Comparison of ENCODE assay signal across 28 mouse cellular contexts in genomic region chr5:88697291-88697690, GRCm38 (mm10). TPM values are rescaled to one million over a fixed set of nuclear protein-coding genes. Genes with fewer than 3 reads are reported as not detected.
DNase-seq lines count a peak whose midpoint lies in the region; ATAC-seq and TF ChIP-seq lines count a peak whose summit lies in the region.
"Had no signal": no experiment of that assay in that cellular context is flagged by ENCODE, and none has a peak within 500 bp of the region (broad histone marks: within the 10 kb centered on the region; RNA-seq: fewer than 3 reads in every experiment).

No protein-coding gene starts in this region.

- no peak overlapping the region for H3K4me3 ChIP-seq in forebrain, embryonic 11.5 days (ENCODE audit: low read depth, low read length)
- no peak overlapping the region for H3K4me3 ChIP-seq in forebrain, embryonic 10.5 days
- no peak overlapping the region for H3K4me3 ChIP-seq in hindbrain, postnatal 0 days (ENCODE audit: low read length)
- H3K4me3 ChIP-seq in hindbrain, embryonic 12.5 days, result no peak overlapping the region
- H3K4me3 ChIP-seq in forebrain, embryonic 14.5 days (ENCODE audit: low read depth, low read length), result no peak overlapping the region
- H3K4me3 ChIP-seq: erythroblast, embryonic 14.5 days; heart, adult 2 months; heart, embryonic 13.5 days; neural tube, embryonic 15.5 days had no signal

- H3K4me1 ChIP-seq in forebrain, embryonic 11.5 days (replicated peaks; ENCODE audit: control insufficient read depth, insufficient read depth, low read length), result no peaks in the 10 kb centered on the region
- no peaks in the 10 kb centered on the region for H3K4me1 ChIP-seq in forebrain, embryonic 10.5 days
- no peaks in the 10 kb centered on the region for H3K4me1 ChIP-seq in hindbrain, postnatal 0 days (ENCODE audit: insufficient read depth, low read length)
- H3K4me1 ChIP-seq in hindbrain, embryonic 12.5 days, result no peaks in the 10 kb centered on the region
- no peaks in the 10 kb centered on the region for H3K4me1 ChIP-seq in forebrain, embryonic 14.5 days (ENCODE audit: control insufficient read depth, insufficient read depth, low read length)
- H3K4me1 ChIP-seq: heart, embryonic 13.5 days; neural tube, embryonic 15.5 days had no signal

- ATAC-seq in forebrain, embryonic 11.5 days (replicated peaks; ENCODE audit: low FRiP score), result peak; percentile 33; the same call in 1 of the 2 replicates
- no peak for ATAC-seq in hindbrain, postnatal 0 days
- no peak for ATAC-seq in hindbrain, embryonic 12.5 days (ENCODE audit: low FRiP score)
- peak; percentile 86 for ATAC-seq in forebrain, embryonic 14.5 days
- ATAC-seq: intestine, embryonic 16.5 days had no signal

- 87% methylated on average over 5 of the region's 5 CpGs for WGBS in forebrain, embryonic 11.5 days
- WGBS in forebrain, embryonic 10.5 days, result 87% methylated on average over 5 of the region's 5 CpGs
- 52% methylated on average over 5 of the region's 5 CpGs for WGBS in hindbrain, postnatal 0 days
- WGBS in hindbrain, embryonic 12.5 days, result 66% methylated on average over 5 of the region's 5 CpGs
- WGBS in forebrain, embryonic 14.5 days, result 65% methylated on average over 5 of the region's 5 CpGs

- no peak overlapping the region for H3K27ac ChIP-seq in forebrain, embryonic 11.5 days (ENCODE audit: low read depth, low read length)
- no peak overlapping the region for H3K27ac ChIP-seq in forebrain, embryonic 10.5 days
- H3K27ac ChIP-seq in hindbrain, postnatal 0 days, result no peak overlapping the region
- H3K27ac ChIP-seq in hindbrain, embryonic 12.5 days, result no peak overlapping the region
- no peak overlapping the region for H3K27ac ChIP-seq in forebrain, embryonic 14.5 days (ENCODE audit: low read depth, low read length)
- H3K27ac ChIP-seq: heart, adult 2 months; heart, embryonic 13.5 days; liver, embryonic 14.5 days; macrophage; neural tube, embryonic 15.5 days had no signal

- no peak overlapping the region for H3K9ac ChIP-seq in forebrain, embryonic 11.5 days (ENCODE audit: low read length)
- no peak overlapping the region for H3K9ac ChIP-seq in hindbrain, postnatal 0 days (replicated peaks; ENCODE audit: low read length)
- no peak overlapping the region for H3K9ac ChIP-seq in hindbrain, embryonic 12.5 days
- no peak overlapping the region for H3K9ac ChIP-seq in forebrain, embryonic 14.5 days (ENCODE audit: low read length)
- H3K9ac ChIP-seq: heart, embryonic 13.5 days; liver, embryonic 14.5 days; neural tube, embryonic 15.5 days had no signal

- no peak overlapping the region for H3K4me2 ChIP-seq in forebrain, embryonic 11.5 days (ENCODE audit: low read depth, low read length, severe bottlenecking)
- H3K4me2 ChIP-seq in hindbrain, postnatal 0 days (ENCODE audit: low read depth, low read length), result no peak overlapping the region
- H3K4me2 ChIP-seq in hindbrain, embryonic 12.5 days (replicated peaks), result no peak overlapping the region
- H3K4me2 ChIP-seq in forebrain, embryonic 14.5 days (ENCODE audit: low read length), result no peak overlapping the region
- H3K4me2 ChIP-seq: heart, embryonic 13.5 days; neural tube, embryonic 15.5 days had no signal

- H3K9me3 ChIP-seq in forebrain, embryonic 11.5 days (ENCODE audit: control insufficient read depth, low read length), result no peaks in the 10 kb centered on the region
- H3K9me3 ChIP-seq in forebrain, embryonic 10.5 days, result no peaks in the 10 kb centered on the region
- H3K9me3 ChIP-seq in hindbrain, postnatal 0 days (ENCODE audit: low read length), result no peaks in the 10 kb centered on the region
- H3K9me3 ChIP-seq in hindbrain, embryonic 12.5 days (replicated peaks), result no peaks in the 10 kb centered on the region
- no peaks in the 10 kb centered on the region for H3K9me3 ChIP-seq in forebrain, embryonic 14.5 days (replicated peaks; ENCODE audit: control insufficient read depth, low read length)
- H3K9me3 ChIP-seq: heart, embryonic 13.5 days; neural tube, embryonic 15.5 days had no signal

- no peak for DNase-seq in forebrain, embryonic 11.5 days (ENCODE audit: low spot score)
- DNase-seq in forebrain, embryonic 10.5 days (ENCODE audit: extremely low spot score, low spot score), result no peak
- peak; percentile 3 for DNase-seq in hindbrain, postnatal 0 days (ENCODE audit: low spot score)
- peak; percentile 57 for DNase-seq in forebrain, embryonic 14.5 days (ENCODE audit: low spot score)
- DNase-seq in left cerebral cortex, adult 11 months (ENCODE audit: low spot score), result no peak
- DNase-seq: adrenal gland, adult 2 months; adrenal gland, postnatal 36 days; B cell, adult 2 months; cerebellum, adult 8-10 months; embryo, embryonic 11 days; gastrocnemius, postnatal 25 days; heart, adult 2 months; heart, postnatal 10 days; kidney, adult 9 months; kidney, postnatal 10 days; liver; lung, adult 2 months; lung, postnatal 10 days; midbrain, embryonic 14.5 days; retina, postnatal 1 day; right cerebral cortex, postnatal 14 days had no signal

- H3K27me3 ChIP-seq in forebrain, embryonic 11.5 days (ENCODE audit: control insufficient read depth, insufficient read depth, low read length), result no peaks in the 10 kb centered on the region
- H3K27me3 ChIP-seq in forebrain, embryonic 10.5 days (ENCODE audit: poor library complexity, severe bottlenecking), result no peaks in the 10 kb centered on the region
- no peaks in the 10 kb centered on the region for H3K27me3 ChIP-seq in hindbrain, postnatal 0 days (ENCODE audit: insufficient read depth, low read length)
- no peaks in the 10 kb centered on the region for H3K27me3 ChIP-seq in hindbrain, embryonic 12.5 days
- H3K27me3 ChIP-seq in forebrain, embryonic 14.5 days (replicated peaks; ENCODE audit: control insufficient read depth, insufficient read depth, low read length), result no peaks in the 10 kb centered on the region
- H3K27me3 ChIP-seq: heart, embryonic 13.5 days; neural tube, embryonic 15.5 days had no signal

- no peaks in the 10 kb centered on the region for H3K36me3 ChIP-seq in forebrain, embryonic 11.5 days (ENCODE audit: control insufficient read depth, insufficient read depth, low read length)
- no peaks in the 10 kb centered on the region for H3K36me3 ChIP-seq in forebrain, embryonic 10.5 days (replicated peaks)
- no peaks in the 10 kb centered on the region for H3K36me3 ChIP-seq in hindbrain, postnatal 0 days (ENCODE audit: insufficient read depth, low read length)
- no peaks in the 10 kb centered on the region for H3K36me3 ChIP-seq in hindbrain, embryonic 12.5 days
- H3K36me3 ChIP-seq in forebrain, embryonic 14.5 days (ENCODE audit: control insufficient read depth, insufficient read depth, low read length), result no peaks in the 10 kb centered on the region
- H3K36me3 ChIP-seq: heart, embryonic 13.5 days; neural tube, embryonic 15.5 days had no signal

- TF ChIP-seq CTCF in hindbrain, postnatal 0 days (IDR thresholded peaks at IDR 0.05; ENCODE audit: low read depth), result no peak

RNA-seq across cellular contexts. Expression of gene Grsf1, which starts 21.3 kb away (rescaled TPM):
- 101 and 108 TPM in 2 replicates for polyA plus RNA-seq in forebrain, embryonic 11.5 days (2014; fragmentation: Nextera tagmentation; extraction: Ambion mirVana)
- polyA plus RNA-seq in forebrain, embryonic 10.5 days (2016; fragmentation: Nextera tagmentation; extraction: Ambion mirVana), result 79.7 and 82.4 TPM in 2 replicates
- 39.9 and 48.8 TPM in 2 replicates for total RNA-seq in hindbrain, postnatal 0 days (2014; rRNA removed)
- 60.7 and 61.8 TPM in 2 replicates for polyA plus RNA-seq in hindbrain, postnatal 0 days (2015; fragmentation: Nextera tagmentation; extraction: Ambion mirVana)
- 88.6 and 88.9 TPM in 2 replicates for polyA plus RNA-seq in hindbrain, embryonic 12.5 days (2016; fragmentation: Nextera tagmentation; extraction: Ambion mirVana)
- 74.5 and 79.5 TPM in 2 replicates for polyA plus RNA-seq in forebrain, embryonic 14.5 days (2014; fragmentation: Nextera tagmentation; extraction: Ambion mirVana)

RNA-seq across cellular contexts. Expression of gene Mob1b, which starts 23.4 kb away (rescaled TPM):
- polyA plus RNA-seq in forebrain, embryonic 11.5 days (2014; fragmentation: Nextera tagmentation; extraction: Ambion mirVana), result 19.8 and 22.6 TPM in 2 replicates
- polyA plus RNA-seq in forebrain, embryonic 10.5 days (2016; fragmentation: Nextera tagmentation; extraction: Ambion mirVana), result 14.1 and 14.9 TPM in 2 replicates
- total RNA-seq in hindbrain, postnatal 0 days (2014; rRNA removed), result 10.5 and 12.2 TPM in 2 replicates
- polyA plus RNA-seq in hindbrain, postnatal 0 days (2015; fragmentation: Nextera tagmentation; extraction: Ambion mirVana), result 7.8 and 8.5 TPM in 2 replicates
- polyA plus RNA-seq in hindbrain, embryonic 12.5 days (2016; fragmentation: Nextera tagmentation; extraction: Ambion mirVana), result 14.7 and 16.2 TPM in 2 replicates
- 12.4 and 14.3 TPM in 2 replicates for polyA plus RNA-seq in forebrain, embryonic 14.5 days (2014; fragmentation: Nextera tagmentation; extraction: Ambion mirVana)

Comparison
In these comparisons a context has a peak if more than half of its experiments do, and no peak if none do; other contexts are left out.
1. DNase-seq: peak in hindbrain, postnatal 0 days (single experiment) and forebrain, embryonic 14.5 days (single experiment); none in forebrain, embryonic 11.5 days (single experiment), forebrain, embryonic 10.5 days (single experiment) and left cerebral cortex, adult 11 months (single experiment).
2. ATAC-seq: peak in forebrain, embryonic 11.5 days (single experiment) and forebrain, embryonic 14.5 days (single experiment); none in hindbrain, postnatal 0 days (single experiment) and hindbrain, embryonic 12.5 days (single experiment).